Mouse (Mus musculus): ENCODE results near the gene Chrnb1.

The Chrnb1 gene

GRCm38 (mm10) chr11:69804652-69804940, 8.9 kb upstream of the Chrnb1 start:
- peak in 1 of 2 experiments; percentile 19 for DNase-seq (ENCODE audit: low spot score in 2 of 2)

- DNase-seq (ENCODE audit: low spot score in 2 of 2): peak; percentile 62 to 80
Observed at GRCm38 (mm10) chr11:69803786-69804651, 8.3 kb upstream of the Chrnb1 start.

GRCm38 (mm10) chr11:69803328-69803727, 7.6 kb upstream of the Chrnb1 start:
- no peak for DNase-seq (ENCODE audit: low spot score in 2 of 2)

- DNase-seq (ENCODE audit: low spot score in 2 of 2): peak; percentile 76 to 88
Observed at GRCm38 (mm10) chr11:69802648-69803105, 6.9 kb upstream of the Chrnb1 start.

GRCm38 (mm10) chr11:69801379-69801977, 5.7 kb upstream of the Chrnb1 start, which contains the start of gene Fgf11:
Gene Fgf11 (minus strand): TSS chr11:69801857.
- no peak for DNase-seq (ENCODE audit: low spot score in 2 of 2)

- DNase-seq (ENCODE audit: low spot score in 2 of 2): no peak
Observed at GRCm38 (mm10) chr11:69800392-69801197, 4.9 kb upstream of the Chrnb1 start.

- no peak for DNase-seq (ENCODE audit: low spot score in 2 of 2)
Observed at GRCm38 (mm10) chr11:69800138-69800391, 4.3 kb upstream of the Chrnb1 start.

- DNase-seq (ENCODE audit: low spot score in 2 of 2): no peak
Observed at GRCm38 (mm10) chr11:69799394-69800137, 3.8 kb upstream of the Chrnb1 start.

GRCm38 (mm10) chr11:69797924-69798323, 2.2 kb upstream of the Chrnb1 start:
- no peak for DNase-seq (ENCODE audit: low spot score in 2 of 2)

GRCm38 (mm10) chr11:69795983-69796435, 266 bp upstream of the Chrnb1 start:
- DNase-seq (ENCODE audit: low spot score in 2 of 2): no peak

- DNase-seq (ENCODE audit: low spot score in 2 of 2): no peak
Observed at GRCm38 (mm10) chr11:69793429-69793828, 2.3 kb downstream of the Chrnb1 start.

GRCm38 (mm10) chr11:69791420-69791819, 4.3 kb downstream of the Chrnb1 start:
- no peak for DNase-seq (ENCODE audit: low spot score in 2 of 2)

GRCm38 (mm10) chr11:69789431-69789830, 6.3 kb downstream of the Chrnb1 start:
- no peak for DNase-seq (ENCODE audit: low spot score in 2 of 2)

GRCm38 (mm10) chr11:69787306-69787705, 8.4 kb downstream of the Chrnb1 start:
- DNase-seq (ENCODE audit: low spot score in 2 of 2): no peak

GRCm38 (mm10) chr11:69784793-69785272, 10.9 kb downstream of the Chrnb1 start:
- DNase-seq (ENCODE audit: low spot score in 2 of 2): peak; percentile 33 to 52

GRCm38 (mm10) chr11:69781828-69782227, 13.9 kb downstream of the Chrnb1 start:
- DNase-seq (ENCODE audit: low spot score in 2 of 2): no peak

GRCm38 (mm10) chr11:69778985-69779384, 16.8 kb downstream of the Chrnb1 start:
- no peak for DNase-seq (ENCODE audit: low spot score in 2 of 2)

- no peak for DNase-seq (ENCODE audit: low spot score in 2 of 2)
Observed at GRCm38 (mm10) chr11:69778258-69778982, 17.3 kb downstream of the Chrnb1 start.

- DNase-seq (ENCODE audit: low spot score in 2 of 2): no peak
Observed at GRCm38 (mm10) chr11:69777504-69778257, 18.1 kb downstream of the Chrnb1 start.

- DNase-seq (ENCODE audit: low spot score in 2 of 2): no peak
Observed at GRCm38 (mm10) chr11:69776488-69776887, 19.3 kb downstream of the Chrnb1 start.

Measured in urinary bladder, postnatal 36 days (tissue).